Mouse (Mus musculus): ENCODE measurements around the gene Stfa1. TPM values are rescaled to one million over a fixed set of nuclear protein-coding genes. Genes with fewer than 3 reads are reported as not detected.
"Not testable (repeated sequence)": the region's sequence is repeated elsewhere in the genome, so short reads cannot be mapped to it uniquely, and the experiment has no call there.

Stfa1 gene
- polyA plus RNA-seq (2012), result not detected in 2 replicates

DNA sequence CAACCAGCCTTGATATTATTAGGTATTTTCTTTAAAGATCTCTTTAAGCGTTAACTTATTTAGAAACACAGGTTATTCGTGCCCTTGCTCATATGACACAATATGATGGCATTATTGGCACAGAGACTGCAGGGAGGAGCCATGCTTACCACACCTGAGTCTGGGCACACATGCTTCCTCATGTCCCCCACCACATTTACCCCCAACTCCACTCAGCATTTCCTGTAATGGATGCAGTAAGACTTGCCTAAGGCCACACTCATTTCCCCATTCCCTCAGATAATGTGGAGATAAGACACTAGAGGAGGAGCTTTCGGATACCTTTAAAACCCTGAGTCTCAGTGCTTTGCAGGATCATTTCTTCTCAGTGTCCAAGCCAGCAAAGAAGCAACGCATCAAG is at the start of gene Stfa1:
Gene Stfa1 (plus strand): TSS at position 156 of the 400 bp plus-strand sequence.
- H3K4me1 ChIP-seq (ENCODE audit: control insufficient read depth); H3K4me3 ChIP-seq (replicated peaks); H3K27me3 ChIP-seq (ENCODE audit: control insufficient read depth); H3K9me3 ChIP-seq (ENCODE audit: control insufficient read depth, low read length); H3K36me3 ChIP-seq (ENCODE audit: control insufficient read depth): not testable (repeated sequence)

DNA sequence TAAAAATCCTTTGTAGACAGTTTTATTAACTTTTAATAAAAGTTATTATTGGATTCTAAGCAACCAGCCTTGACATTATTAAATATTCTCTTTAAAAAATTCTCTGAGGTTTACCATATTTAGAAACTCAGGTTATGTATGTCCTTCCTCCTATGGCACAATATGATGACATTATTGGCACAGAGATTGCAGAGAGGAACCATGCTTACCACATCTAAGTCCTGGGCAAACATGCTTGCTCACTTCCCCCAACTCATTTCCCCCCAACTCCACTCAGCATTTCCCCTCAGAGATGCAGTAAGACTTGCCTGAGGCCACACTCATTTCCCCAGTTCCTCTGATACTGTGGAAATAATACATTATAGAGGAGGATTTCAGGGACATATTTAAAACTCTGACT is 16.2 kb upstream of the Stfa1 start:
- H3K27me3 ChIP-seq (ENCODE audit: control insufficient read depth); H3K4me3 ChIP-seq (replicated peaks): not testable (repeated sequence)

GRCm38 (mm10) chr16:36289140-36289539 is 12.4 kb downstream of the Stfa1 start:
- Histone ChIP-seq H3K27me3 (ENCODE audit: control insufficient read depth) (no peaks in the 10 kb centered on the region), H3K4me3 (replicated peaks) (no peak overlapping the region), H3K9me3 (ENCODE audit: control insufficient read depth, low read length) (no peaks in the 10 kb centered on the region), H3K36me3 (ENCODE audit: control insufficient read depth) (no peaks in the 10 kb centered on the region), H3K4me1 (ENCODE audit: control insufficient read depth) (no peaks in the 10 kb centered on the region)
- no peak for TF ChIP-seq GATA1 (IDR thresholded peaks at IDR 0.05; ENCODE audit: low read length)
- TF ChIP-seq TAL1 (IDR thresholded peaks at IDR 0.05; ENCODE audit: low read length), result no peak

More for the DNA sequence above, 16.2 kb upstream of the Stfa1 start:
- H3K4me1 ChIP-seq (ENCODE audit: control insufficient read depth); H3K36me3 ChIP-seq (ENCODE audit: control insufficient read depth); H3K9me3 ChIP-seq (ENCODE audit: control insufficient read depth, low read length): not testable (repeated sequence)

DNA sequence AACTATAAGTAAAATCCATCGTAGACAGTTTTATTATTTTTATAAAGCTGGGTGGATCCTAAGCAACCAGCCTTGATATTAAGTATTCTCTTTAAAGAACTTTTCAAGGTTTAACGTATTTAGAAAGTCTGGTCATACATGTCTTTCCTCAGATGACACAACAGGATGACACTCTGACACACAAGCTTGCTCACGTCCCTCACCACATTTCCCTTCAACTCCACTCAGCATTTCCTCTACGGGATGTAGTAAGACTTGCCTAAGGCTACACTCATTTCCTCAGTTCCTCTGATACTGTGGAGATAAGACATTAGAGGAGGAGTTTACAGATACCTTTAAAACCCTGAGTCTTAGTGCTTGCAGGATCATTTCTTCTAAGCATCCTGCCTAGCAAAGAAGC is 30.9 kb downstream of the Stfa1 start:
- Histone ChIP-seq H3K36me3 (ENCODE audit: control insufficient read depth) (no peaks in the 10 kb centered on the region), H3K27me3 (ENCODE audit: control insufficient read depth) (no peaks in the 10 kb centered on the region), H3K9me3 (ENCODE audit: control insufficient read depth, low read length) (no peaks in the 10 kb centered on the region), H3K4me3 (replicated peaks) (no peak overlapping the region), H3K4me1 (ENCODE audit: control insufficient read depth) (no peaks in the 10 kb centered on the region)
- TF ChIP-seq TAL1 (IDR thresholded peaks at IDR 0.05; ENCODE audit: low read length) (no peak), GATA1 (IDR thresholded peaks at IDR 0.05; ENCODE audit: low read length) (no peak)

GRCm38 (mm10) chr16:36316111-36316510 is 39.4 kb downstream of the Stfa1 start:
- not testable (repeated sequence) for H3K9me3 ChIP-seq (ENCODE audit: control insufficient read depth, low read length); H3K36me3 ChIP-seq (ENCODE audit: control insufficient read depth); H3K4me3 ChIP-seq (replicated peaks); H3K4me1 ChIP-seq (ENCODE audit: control insufficient read depth); H3K27me3 ChIP-seq (ENCODE audit: control insufficient read depth)

- Histone ChIP-seq H3K36me3 (ENCODE audit: control insufficient read depth) (no peaks in the 10 kb centered on the region), H3K4me3 (replicated peaks) (no peak overlapping the region), H3K27me3 (ENCODE audit: control insufficient read depth) (no peaks in the 10 kb centered on the region), H3K4me1 (ENCODE audit: control insufficient read depth) (no peaks in the 10 kb centered on the region), H3K9me3 (ENCODE audit: control insufficient read depth, low read length) (no peaks in the 10 kb centered on the region)
- no peak for TF ChIP-seq GATA1 (IDR thresholded peaks at IDR 0.05; ENCODE audit: low read length)
- no peak for TF ChIP-seq TAL1 (IDR thresholded peaks at IDR 0.05; ENCODE audit: low read length)
Measured at GRCm38 (mm10) chr16:36319286-36319685, 42.5 kb downstream of the Stfa1 start.

- Histone ChIP-seq H3K36me3 (ENCODE audit: control insufficient read depth) (no peaks in the 10 kb centered on the region), H3K9me3 (ENCODE audit: control insufficient read depth, low read length) (no peaks in the 10 kb centered on the region), H3K27me3 (ENCODE audit: control insufficient read depth) (no peaks in the 10 kb centered on the region), H3K4me1 (ENCODE audit: control insufficient read depth) (no peaks in the 10 kb centered on the region), H3K4me3 (replicated peaks) (no peak within 1 kb of the TSS)
- TF ChIP-seq GATA1 (IDR thresholded peaks at IDR 0.05; ENCODE audit: low read length), result no peak
Measured at GRCm38 (mm10) chr16:36334232-36334631, 57.5 kb downstream of the Stfa1 start, which contains the start of gene BC117090. BC117090 (minus strand) TSS chr16:36334332.

Other genes starting within 250 kb of the Stfa1 start
- 0.02 and 0.03 TPM in 2 replicates for gene Wdr5b, start 235.8 kb upstream of the Stfa1 start, polyA plus RNA-seq (2012)
- 5.7 and 7.9 TPM in 2 replicates for gene Fam162a, start 205.4 kb upstream of the Stfa1 start, polyA plus RNA-seq (2012)
- 0.13 and 0.17 TPM in 2 replicates for gene Ccdc58, start 205.3 kb upstream of the Stfa1 start, polyA plus RNA-seq (2012)
- gene Csta1, start 145.7 kb upstream of the Stfa1 start, polyA plus RNA-seq (2012), result not detected in 2 replicates
- not detected in 2 replicates for gene Stfa2l1, start 120.1 kb upstream of the Stfa1 start, polyA plus RNA-seq (2012)
- 0.16 TPM in 1 of 2 replicates, not detected in the other for gene Gm5483, start 92.7 kb upstream of the Stfa1 start, polyA plus RNA-seq (2012)
- not detected in 2 replicates for gene Gm5416, start 66.5 kb upstream of the Stfa1 start, polyA plus RNA-seq (2012)
- not detected in 2 replicates for gene 2010005H15Rik, start 55.5 kb upstream of the Stfa1 start, polyA plus RNA-seq (2012)
- not detected in 2 replicates for gene BC117090, start 57.4 kb downstream of the Stfa1 start, polyA plus RNA-seq (2012)
- 0.17 TPM in 1 of 2 replicates, not detected in the other for gene BC100530, start 90.8 kb downstream of the Stfa1 start, polyA plus RNA-seq (2012)
- not detected in 2 replicates for gene Stfa2, start 131.5 kb downstream of the Stfa1 start, polyA plus RNA-seq (2012)
- not detected in 2 replicates for gene Stfa3, start 178.4 kb downstream of the Stfa1 start, polyA plus RNA-seq (2012)